Mouse (Mus musculus): Measurements from ENCODE around the gene Atp6v1g3. TPM values are rescaled to one million over a fixed set of nuclear protein-coding genes. Genes with fewer than 3 reads are reported as not detected.

The Atp6v1g3 gene
- polyA plus RNA-seq (2015; fragmentation: Nextera tagmentation; extraction: Ambion mirVana) = 4.6 and 6.3 TPM in 2 replicates

DNA sequence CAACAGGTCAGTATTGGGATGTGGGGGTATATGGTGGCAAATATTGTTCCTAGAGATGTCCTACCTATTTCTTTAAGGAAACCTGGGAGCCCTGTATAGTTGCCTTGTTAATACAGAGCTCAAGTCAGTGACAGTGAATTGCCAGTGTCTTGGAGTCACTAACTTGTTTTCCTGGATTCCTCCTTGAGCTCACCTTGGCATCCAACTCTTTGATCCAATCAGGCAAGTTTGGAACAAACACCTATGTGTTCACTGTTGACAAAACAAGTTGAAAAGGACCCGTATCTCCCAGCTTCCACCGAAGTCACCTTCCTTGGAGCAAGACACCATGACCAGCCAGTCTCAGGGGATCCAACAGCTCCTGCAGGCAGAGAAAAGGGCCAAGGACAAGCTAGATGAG, at the start of gene Atp6v1g3:
Gene Atp6v1g3, plus strand, starts transcription at position 301 of the 400 bp plus-strand sequence.
- no peak for ATAC-seq (ENCODE audit: low FRiP score, low TSS enrichment)
- Histone ChIP-seq H3K4me1 (ENCODE audit: insufficient read depth, low read length) (no peaks in the 10 kb centered on the region), H3K36me3 (ENCODE audit: insufficient read depth, low read length) (no peaks in the 10 kb centered on the region), H3K27me3 (ENCODE audit: insufficient read depth, low read length) (no peaks in the 10 kb centered on the region), H3K9ac (replicated peaks; ENCODE audit: low read length) (no peak within 1 kb of the TSS), H3K4me2 (replicated peaks; ENCODE audit: low read depth, low read length) (no peak within 1 kb of the TSS), H3K4me3 (ENCODE audit: low read length) (no peak within 1 kb of the TSS), H3K9me3 (ENCODE audit: low read length) (no peaks in the 10 kb centered on the region), H3K27ac (ENCODE audit: low read length) (no peak within 1 kb of the TSS)
- 83% methylated on average over 2 of the region's 2 CpGs for WGBS

- H3K27me3 ChIP-seq (ENCODE audit: insufficient read depth, low read length) = no peaks in the 10 kb centered on the region
- ATAC-seq (ENCODE audit: low FRiP score, low TSS enrichment) = no peak
These were observed 40.5 kb upstream of the Atp6v1g3 start for GRCm38 (mm10) chr1:138233051-138233450.

GRCm38 (mm10) chr1:138237252-138237651, 36.3 kb upstream of the Atp6v1g3 start:
- Histone ChIP-seq H3K9ac (replicated peaks; ENCODE audit: low read length) (no peak overlapping the region), H3K4me1 (ENCODE audit: insufficient read depth, low read length) (no peaks in the 10 kb centered on the region), H3K27me3 (ENCODE audit: insufficient read depth, low read length) (no peaks in the 10 kb centered on the region), H3K4me3 (ENCODE audit: low read length) (no peak overlapping the region), H3K4me2 (replicated peaks; ENCODE audit: low read depth, low read length) (no peak overlapping the region), H3K27ac (ENCODE audit: low read length) (no peak overlapping the region), H3K36me3 (ENCODE audit: insufficient read depth, low read length) (no peaks in the 10 kb centered on the region), H3K9me3 (ENCODE audit: low read length) (no peaks in the 10 kb centered on the region)
- ATAC-seq (ENCODE audit: low FRiP score, low TSS enrichment) = no peak
- 88% methylated on average over 2 of the region's 2 CpGs for WGBS

More at GRCm38 (mm10) chr1:138233051-138233450, 40.5 kb upstream of the Atp6v1g3 start:
- Histone ChIP-seq H3K4me3 (ENCODE audit: low read length) (no peak overlapping the region), H3K9ac (replicated peaks; ENCODE audit: low read length) (no peak overlapping the region), H3K4me2 (replicated peaks; ENCODE audit: low read depth, low read length) (no peak overlapping the region), H3K27ac (ENCODE audit: low read length) (no peak overlapping the region), H3K36me3 (ENCODE audit: insufficient read depth, low read length) (no peaks in the 10 kb centered on the region), H3K4me1 (ENCODE audit: insufficient read depth, low read length) (no peaks in the 10 kb centered on the region), H3K9me3 (ENCODE audit: low read length) (peaks cover 3% of the 10 kb centered on the region; the same call in 1 of the 2 replicates)

GRCm38 (mm10) chr1:138243947-138244346, 29.6 kb upstream of the Atp6v1g3 start:
- 40% methylated on average over 5 of the region's 5 CpGs for WGBS
- Histone ChIP-seq H3K4me1 (ENCODE audit: insufficient read depth, low read length) (peaks cover 6% of the 10 kb centered on the region; the same call in 1 of the 2 replicates), H3K9ac (replicated peaks; ENCODE audit: low read length) (no peak overlapping the region), H3K27ac (ENCODE audit: low read length) (peak overlapping the region; percentile 65; the same call in 1 of the 2 replicates), H3K9me3 (ENCODE audit: low read length) (no peaks in the 10 kb centered on the region), H3K4me2 (replicated peaks; ENCODE audit: low read depth, low read length) (peak overlapping the region; percentile 36; the same call in 1 of the 2 replicates), H3K4me3 (ENCODE audit: low read length) (no peak overlapping the region), H3K27me3 (ENCODE audit: insufficient read depth, low read length) (no peaks in the 10 kb centered on the region), H3K36me3 (ENCODE audit: insufficient read depth, low read length) (no peaks in the 10 kb centered on the region)
- ATAC-seq (ENCODE audit: low FRiP score, low TSS enrichment) = 0 out of 2 replicates have a peak, but pooled peaks have one; percentile 27

DNA sequence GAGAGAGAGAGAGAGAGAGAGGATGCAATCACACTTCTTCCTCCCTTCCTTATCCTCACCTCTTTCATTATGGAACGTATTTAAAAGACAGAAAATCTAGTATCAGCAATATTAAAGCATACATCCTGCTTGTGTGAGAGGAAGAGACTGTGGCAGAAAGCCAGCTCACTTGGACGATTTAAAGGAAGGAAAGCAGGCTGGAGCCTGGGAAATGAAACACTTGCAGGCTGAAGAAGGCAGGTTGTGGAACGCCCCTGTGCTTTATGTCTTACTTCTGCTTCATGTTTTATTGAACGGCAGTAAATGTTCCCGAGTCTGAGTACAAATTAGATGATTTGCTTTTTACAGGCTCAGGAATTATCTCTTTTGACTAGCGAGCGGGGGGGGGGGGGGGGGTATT, 29.1 kb upstream of the Atp6v1g3 start:
- H3K9ac ChIP-seq (replicated peaks; ENCODE audit: low read length) = no peak overlapping the region
- 13% methylated on average over 7 of the region's 7 CpGs for WGBS
- no peak overlapping the region for H3K27ac ChIP-seq (ENCODE audit: low read length)
- H3K9me3 ChIP-seq (ENCODE audit: low read length) = no peaks in the 10 kb centered on the region
- peak overlapping the region; percentile 36 for H3K4me2 ChIP-seq (replicated peaks; ENCODE audit: low read depth, low read length)
- peak overlapping the region; percentile 18; the same call in 1 of the 2 replicates for H3K4me3 ChIP-seq (ENCODE audit: low read length)
- no peaks in the 10 kb centered on the region for H3K36me3 ChIP-seq (ENCODE audit: insufficient read depth, low read length)
- ATAC-seq (ENCODE audit: low FRiP score, low TSS enrichment) = peak; percentile 79; the same call in 1 of the 2 replicates
- H3K27me3 ChIP-seq (ENCODE audit: insufficient read depth, low read length) = no peaks in the 10 kb centered on the region
- peaks cover 6% of the 10 kb centered on the region; the same call in 1 of the 2 replicates for H3K4me1 ChIP-seq (ENCODE audit: insufficient read depth, low read length)

DNA sequence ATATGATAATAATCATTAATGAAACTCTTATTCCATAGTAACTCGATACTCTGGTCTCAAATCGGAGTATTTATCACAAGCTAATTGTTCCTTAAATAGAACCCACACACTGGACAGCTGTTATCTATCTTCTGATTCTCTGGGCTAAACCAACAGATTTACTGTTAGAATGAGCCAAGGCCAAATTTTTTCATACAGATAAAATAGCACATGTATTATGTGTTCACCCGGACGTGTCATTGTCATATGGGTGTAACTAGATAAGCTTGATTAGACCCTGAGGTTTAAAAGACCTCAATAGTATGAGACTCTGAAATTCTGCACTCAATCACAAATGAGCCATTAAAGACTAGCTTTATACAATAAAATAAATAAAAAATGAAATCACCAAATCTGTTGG, 28.4 kb upstream of the Atp6v1g3 start:
- Histone ChIP-seq H3K4me3 (ENCODE audit: low read length) (no peak overlapping the region), H3K4me1 (ENCODE audit: insufficient read depth, low read length) (peaks cover 6% of the 10 kb centered on the region; the same call in 1 of the 2 replicates), H3K9ac (replicated peaks; ENCODE audit: low read length) (no peak overlapping the region), H3K9me3 (ENCODE audit: low read length) (no peaks in the 10 kb centered on the region), H3K27ac (ENCODE audit: low read length) (peak overlapping the region; percentile 69; the same call in 1 of the 2 replicates), H3K36me3 (ENCODE audit: insufficient read depth, low read length) (no peaks in the 10 kb centered on the region), H3K27me3 (ENCODE audit: insufficient read depth, low read length) (no peaks in the 10 kb centered on the region), H3K4me2 (replicated peaks; ENCODE audit: low read depth, low read length) (peak overlapping the region; percentile 21; the same call in 1 of the 2 replicates)
- ATAC-seq (ENCODE audit: low FRiP score, low TSS enrichment) = peak; percentile 46; the same call in 1 of the 2 replicates
- WGBS = 31% methylated on average over 4 of the region's 4 CpGs

DNA sequence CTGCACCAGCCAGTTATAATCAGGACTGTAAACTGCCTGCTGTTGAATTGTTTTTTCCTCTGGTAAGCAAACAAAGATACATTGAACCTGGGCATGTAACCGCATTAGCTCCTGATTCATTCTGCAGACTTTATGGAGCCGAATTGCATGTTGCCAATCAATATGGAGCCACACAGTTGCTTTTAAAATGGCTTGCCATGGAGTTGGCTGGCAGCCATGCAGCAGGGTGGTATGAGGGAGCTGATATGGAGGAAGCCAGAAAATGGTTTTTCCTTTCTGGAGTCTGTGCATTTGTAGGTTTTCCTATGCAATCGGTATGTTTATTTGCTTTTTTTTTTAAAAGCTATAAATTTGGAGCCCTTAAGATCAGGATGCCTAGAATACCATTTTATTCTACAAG, 28.0 kb upstream of the Atp6v1g3 start:
- Histone ChIP-seq H3K27me3 (ENCODE audit: insufficient read depth, low read length) (no peaks in the 10 kb centered on the region), H3K9me3 (ENCODE audit: low read length) (no peaks in the 10 kb centered on the region), H3K27ac (ENCODE audit: low read length) (peak overlapping the region; percentile 69; the same call in 1 of the 2 replicates), H3K4me1 (ENCODE audit: insufficient read depth, low read length) (peaks cover 6% of the 10 kb centered on the region; the same call in 1 of the 2 replicates), H3K36me3 (ENCODE audit: insufficient read depth, low read length) (no peaks in the 10 kb centered on the region), H3K4me3 (ENCODE audit: low read length) (no peak overlapping the region), H3K4me2 (replicated peaks; ENCODE audit: low read depth, low read length) (peak overlapping the region; percentile 21; the same call in 1 of the 2 replicates), H3K9ac (replicated peaks; ENCODE audit: low read length) (no peak overlapping the region)
- 0 out of 2 replicates have a peak, but pooled peaks have one; percentile 35 for ATAC-seq (ENCODE audit: low FRiP score, low TSS enrichment)
- 80% methylated on average over 3 of the region's 3 CpGs for WGBS

DNA sequence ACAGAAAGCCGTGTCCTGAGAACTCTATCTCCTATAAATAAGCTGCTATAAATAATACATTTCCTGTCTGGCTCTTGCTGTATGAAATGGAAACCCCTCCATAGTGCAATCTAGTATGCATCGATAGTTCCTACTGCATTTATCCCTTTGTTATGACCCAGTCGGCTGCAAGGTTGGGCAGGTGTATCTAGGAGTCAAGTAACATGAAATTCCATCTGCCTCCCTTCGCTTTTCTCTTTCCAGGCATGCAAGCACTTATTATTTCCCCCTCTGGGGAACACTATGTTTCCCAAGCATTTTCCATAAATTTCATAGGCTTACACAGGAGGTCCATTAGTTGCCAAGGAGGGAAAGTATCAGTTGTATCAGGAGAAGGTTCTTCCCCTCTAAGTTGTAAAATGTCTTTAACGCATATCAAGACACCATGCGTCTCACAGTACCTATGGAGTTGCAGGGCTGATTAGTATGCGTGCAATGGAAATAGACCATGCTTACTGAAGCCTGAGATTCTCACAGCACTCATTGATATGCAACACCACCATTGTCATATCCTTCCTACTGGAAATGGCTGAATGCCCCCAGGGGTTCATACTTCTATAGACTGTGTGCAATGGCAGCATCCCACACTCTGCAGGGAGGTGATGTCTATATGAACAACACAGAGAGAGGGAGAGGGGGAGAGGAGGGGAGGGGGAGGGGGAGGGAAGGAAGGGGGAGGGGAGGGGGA, 26.9 kb upstream of the Atp6v1g3 start:
- Histone ChIP-seq H3K36me3 (ENCODE audit: insufficient read depth, low read length) (no peaks in the 10 kb centered on the region), H3K4me3 (ENCODE audit: low read length) (no peak overlapping the region), H3K9me3 (ENCODE audit: low read length) (no peaks in the 10 kb centered on the region), H3K27me3 (ENCODE audit: insufficient read depth, low read length) (no peaks in the 10 kb centered on the region), H3K9ac (replicated peaks; ENCODE audit: low read length) (no peak overlapping the region), H3K4me1 (ENCODE audit: insufficient read depth, low read length) (peaks cover 6% of the 10 kb centered on the region; the same call in 1 of the 2 replicates), H3K4me2 (replicated peaks; ENCODE audit: low read depth, low read length) (no peak overlapping the region), H3K27ac (ENCODE audit: low read length) (no peak overlapping the region)
- ATAC-seq (ENCODE audit: low FRiP score, low TSS enrichment) = 0 out of 2 replicates have a peak, but pooled peaks have one; percentile 19
- 49% methylated on average over 7 of the region's 7 CpGs for WGBS

GRCm38 (mm10) chr1:138247699-138248483, 25.6 kb upstream of the Atp6v1g3 start:
- H3K4me3 ChIP-seq (ENCODE audit: low read length) = no peak overlapping the region
- H3K4me1 ChIP-seq (ENCODE audit: insufficient read depth, low read length) = peaks cover 6% of the 10 kb centered on the region; the same call in 1 of the 2 replicates
- H3K27ac ChIP-seq (ENCODE audit: low read length) = no peak overlapping the region
- H3K9ac ChIP-seq (replicated peaks; ENCODE audit: low read length) = no peak overlapping the region
- H3K27me3 ChIP-seq (ENCODE audit: insufficient read depth, low read length) = no peaks in the 10 kb centered on the region
- H3K36me3 ChIP-seq (ENCODE audit: insufficient read depth, low read length) = no peaks in the 10 kb centered on the region
- no peak overlapping the region for H3K4me2 ChIP-seq (replicated peaks; ENCODE audit: low read depth, low read length)
- H3K9me3 ChIP-seq (ENCODE audit: low read length) = no peaks in the 10 kb centered on the region
- ATAC-seq (ENCODE audit: low FRiP score, low TSS enrichment) = no peak
- WGBS = 87% methylated on average over 8 of the region's 8 CpGs
